In genomic region chr8:84661458-84661871, GRCm38 (mm10) we compare ENCODE assay signal across 8 mouse cellular contexts. TPM values are rescaled to one million over a fixed set of nuclear protein-coding genes. Genes with fewer than 3 reads are reported as not detected.
A peak's percentile ranks its signal among the peaks of the same experiment; 100 is the strongest.
DNase-seq lines count a peak whose midpoint lies in the region; ATAC-seq and TF ChIP-seq lines count a peak whose summit lies in the region.

No protein-coding gene starts in this region.

- no peak for TF ChIP-seq CTCF in bone marrow macrophage, adult 2 months (IDR thresholded peaks at IDR 0.05; ENCODE audit: low read depth, low read length)

- H3K4me2 ChIP-seq in heart, embryonic 16.5 days (ENCODE audit: low read depth, low read length) = peak overlapping the region; percentile 86

- DNase-seq in ES-E14 (ENCODE audit: low read depth, low spot score) = no peak
- DNase-seq in kidney, postnatal 14 days = peak; percentile 89
- peak; percentile 96 for DNase-seq in lung, postnatal 14 days
- DNase-seq in ovary, postnatal 10 days (ENCODE audit: low spot score) = peak; percentile 73
- DNase-seq in urinary bladder, adult 18-20 months (ENCODE audit: low spot score in 2 of 2) = peak; percentile 89 to 96

- H3K9me3 ChIP-seq in ES-E14 (ENCODE audit: control insufficient read depth, insufficient read depth, low read depth, low read length) = no peaks in the 10 kb centered on the region
- no peaks in the 10 kb centered on the region for H3K9me3 ChIP-seq in heart, embryonic 16.5 days (replicated peaks; ENCODE audit: control insufficient read depth, low read length)

- peak; percentile 47 for ATAC-seq in erythroid progenitor cell, adult 5-6 weeks (replicated peaks; ENCODE audit: low FRiP score, poor library complexity, severe bottlenecking)
- ATAC-seq in heart, embryonic 16.5 days (replicated peaks; ENCODE audit: extremely low read depth, insufficient read depth, low FRiP score) = peak; percentile 20; the same call in 1 of the 2 replicates

- H3K27me3 ChIP-seq in heart, embryonic 16.5 days (ENCODE audit: control insufficient read depth, insufficient read depth, low read length) = no peaks in the 10 kb centered on the region

- peak overlapping the region; percentile 92 for H3K9ac ChIP-seq in ES-E14 (ENCODE audit: insufficient read depth, low read depth, low read length, poor library complexity, severe bottlenecking)
- peak overlapping the region; percentile 89 for H3K9ac ChIP-seq in heart, embryonic 16.5 days (ENCODE audit: low read length)

- peak overlapping the region; percentile 93 for H3K27ac ChIP-seq in ES-E14 (ENCODE audit: insufficient read depth, low read depth, low read length, poor library complexity, severe bottlenecking)
- H3K27ac ChIP-seq in bone marrow macrophage, adult 2 months (ENCODE audit: insufficient read depth, low read depth, low read length) = peak overlapping the region; percentile 79
- peak overlapping the region; percentile 90 for H3K27ac ChIP-seq in heart, embryonic 16.5 days (ENCODE audit: low read length)

- 0% methylated on average over 24 of the region's 24 CpGs for WGBS in heart, embryonic 16.5 days

- peaks cover 9% of the 10 kb centered on the region for H3K36me3 ChIP-seq in ES-E14 (ENCODE audit: control insufficient read depth, insufficient read depth, low read length, poor library complexity, severe bottlenecking)
- H3K36me3 ChIP-seq in heart, embryonic 16.5 days (ENCODE audit: control insufficient read depth, insufficient read depth) = no peaks in the 10 kb centered on the region

- in situ Hi-C loops in ES-E14 (cut with MboI; ENCODE audit: low sequenced_read_pairs in 2 of 2, unreplicated experiment in 2 of 2) = no loop called here

- peaks cover 9 to 11% of the 10 kb centered on the region in 2 experiments for H3K4me1 ChIP-seq in ES-E14 (ENCODE audit: control insufficient read depth in 2 of 2, insufficient read depth in 2 of 2, low read length in 2 of 2, poor library complexity in 1 of 2)
- peaks cover 25% of the 10 kb centered on the region for H3K4me1 ChIP-seq in bone marrow macrophage, adult 2 months (ENCODE audit: control insufficient read depth, insufficient read depth, low read length)
- H3K4me1 ChIP-seq in heart, embryonic 16.5 days (ENCODE audit: control insufficient read depth, insufficient read depth, low read length) = peaks cover 41% of the 10 kb centered on the region

- peak overlapping the region; percentile 76 to 89 for H3K4me3 ChIP-seq in ES-E14 (ENCODE audit: insufficient read depth in 1 of 2, low read depth in 1 of 2, low read length in 2 of 2, poor library complexity in 1 of 2, severe bottlenecking in 1 of 2)
- H3K4me3 ChIP-seq in bone marrow macrophage, adult 2 months (ENCODE audit: insufficient read depth, low read length) = peak overlapping the region; percentile 87
- peak overlapping the region; percentile 76 for H3K4me3 ChIP-seq in heart, embryonic 16.5 days (ENCODE audit: low read length)

- TF ChIP-seq POLR2A in bone marrow macrophage, adult 2 months (IDR thresholded peaks at IDR 0.05; ENCODE audit: borderline replicate concordance, low read depth, low read length) = no peak

TF ChIP-seq in ES-E14, 5 proteins besides CTCF, POLR2A, EP300 and RAD21:
- TF ChIP-seq CHD2 (IDR thresholded peaks at IDR 0.05; ENCODE audit: low read depth, low read length) (no peak), HCFC1 (IDR thresholded peaks at IDR 0.05; ENCODE audit: borderline replicate concordance, insufficient read depth, low read length) (no peak), MAFK (IDR thresholded peaks at IDR 0.05; ENCODE audit: insufficient read depth, low read depth, low read length) (no peak), ZNF384 (IDR thresholded peaks at IDR 0.05; ENCODE audit: low read depth, low read length) (no peak), ZC3H11A (IDR thresholded peaks at IDR 0.05; ENCODE audit: borderline replicate concordance, low read depth, low read length) (no peak)

RNA-seq across cellular contexts. Expression of gene Ier2, which starts 1.2 kb away (rescaled TPM):
- total RNA-seq in ES-E14 (2012; rRNA removed) = 49.3 and 49.7 TPM in 2 replicates
- 23.3 and 24.7 TPM in 2 replicates for polyA plus RNA-seq in bone marrow macrophage, adult 2 months (2012; ENCODE audit: insufficient read depth, insufficient read length, missing spikeins)
- 10.9 and 16.2 TPM in 2 replicates for total RNA-seq in erythroid progenitor cell, adult 5-6 weeks (2015; ENCODE audit: low replicate concordance)
- 7.6 and 8.1 TPM in 2 replicates for total RNA-seq in erythroid progenitor cell, adult 5-6 weeks (2017; ENCODE audit: low replicate concordance)
- polyA plus RNA-seq in heart, embryonic 16.5 days (2015; fragmentation: Nextera tagmentation; extraction: Ambion mirVana) = 43.0 and 43.3 TPM in 2 replicates

RNA-seq across cellular contexts. Expression of gene Trmt1, which starts 24.6 kb away (rescaled TPM):
- 260 and 334 TPM in 2 replicates for total RNA-seq in ES-E14 (2012; rRNA removed)
- polyA plus RNA-seq in bone marrow macrophage, adult 2 months (2012; ENCODE audit: insufficient read depth, insufficient read length, missing spikeins) = 46.8 and 58.4 TPM in 2 replicates
- total RNA-seq in erythroid progenitor cell, adult 5-6 weeks (2015; ENCODE audit: low replicate concordance) = 7.9 and 13.4 TPM in 2 replicates
- 18.4 and 23.1 TPM in 2 replicates for total RNA-seq in erythroid progenitor cell, adult 5-6 weeks (2017; ENCODE audit: low replicate concordance)
- 43.2 and 46.7 TPM in 2 replicates for polyA plus RNA-seq in heart, embryonic 16.5 days (2015; fragmentation: Nextera tagmentation; extraction: Ambion mirVana)

RNA-seq across cellular contexts. Expression of gene Nacc1, which starts 26.2 kb away (rescaled TPM):
- 75.4 and 85.5 TPM in 2 replicates for total RNA-seq in ES-E14 (2012; rRNA removed)
- 30.8 and 35.2 TPM in 2 replicates for polyA plus RNA-seq in bone marrow macrophage, adult 2 months (2012; ENCODE audit: insufficient read depth, insufficient read length, missing spikeins)
- 24.3 and 25.6 TPM in 2 replicates for total RNA-seq in erythroid progenitor cell, adult 5-6 weeks (2015; ENCODE audit: low replicate concordance)
- 11.8 and 16.9 TPM in 2 replicates for total RNA-seq in erythroid progenitor cell, adult 5-6 weeks (2017; ENCODE audit: low replicate concordance)
- 11.7 and 14.4 TPM in 2 replicates for polyA plus RNA-seq in heart, embryonic 16.5 days (2015; fragmentation: Nextera tagmentation; extraction: Ambion mirVana)

RNA-seq across cellular contexts. Expression of gene Lyl1, which starts 39.8 kb away (rescaled TPM):
- 0.49 and 0.74 TPM in 2 replicates for total RNA-seq in ES-E14 (2012; rRNA removed)
- 91.9 and 102 TPM in 2 replicates for polyA plus RNA-seq in bone marrow macrophage, adult 2 months (2012; ENCODE audit: insufficient read depth, insufficient read length, missing spikeins)
- 98.7 and 109 TPM in 2 replicates for total RNA-seq in erythroid progenitor cell, adult 5-6 weeks (2015; ENCODE audit: low replicate concordance)
- 54.7 and 70.5 TPM in 2 replicates for total RNA-seq in erythroid progenitor cell, adult 5-6 weeks (2017; ENCODE audit: low replicate concordance)
- 10.2 and 12.0 TPM in 2 replicates for polyA plus RNA-seq in heart, embryonic 16.5 days (2015; fragmentation: Nextera tagmentation; extraction: Ambion mirVana)

Comparison
In these comparisons a context has a peak if more than half of its experiments do, and no peak if none do; other contexts are left out.
1. RNA of gene Trmt1, which starts 24.6 kb away (total RNA-seq): 260 to 334 TPM in ES-E14; 7.9 to 23.1 TPM in erythroid progenitor cell, adult 5-6 weeks; every median in the first group is over 10 times any median in the second.
2. Peak in every context shown above with its lines, with median percentiles within 50 percentile points of each other: H3K27ac ChIP-seq and H3K4me3 ChIP-seq.